In genomic region chr12:75806281-75806680, GRCm38 (mm10) we compare ENCODE assay signal across 24 mouse cellular contexts. TPM values are rescaled to one million over a fixed set of nuclear protein-coding genes. Genes with fewer than 3 reads are reported as not detected.
DNase-seq lines count a peak whose midpoint lies in the region; ATAC-seq and TF ChIP-seq lines count a peak whose summit lies in the region.
"Had no signal": no experiment of that assay in that cellular context is flagged by ENCODE, and none has a peak within 500 bp of the region (broad histone marks: within the 10 kb centered on the region; RNA-seq: fewer than 3 reads in every experiment).

No protein-coding gene starts in this region.

- no peak overlapping the region for H3K9ac ChIP-seq in midbrain, embryonic 11.5 days (ENCODE audit: low read length)
- no peak overlapping the region for H3K9ac ChIP-seq in midbrain, embryonic 15.5 days
- H3K9ac ChIP-seq: embryonic facial prominence, embryonic 12.5 days; heart, embryonic 15.5 days; liver, embryonic 13.5 days; lung, embryonic 14.5 days; midbrain, embryonic 12.5 days had no signal

- peaks cover 4% of the 10 kb centered on the region; the same call in 1 of the 2 replicates for H3K4me1 ChIP-seq in cerebellum, adult 2 months (ENCODE audit: control insufficient read depth, insufficient read depth, low read length)
- no peaks in the 10 kb centered on the region for H3K4me1 ChIP-seq in midbrain, embryonic 11.5 days (ENCODE audit: control insufficient read depth, insufficient read depth, low read length)
- H3K4me1 ChIP-seq in midbrain, embryonic 15.5 days: no peaks in the 10 kb centered on the region
- H3K4me1 ChIP-seq: embryonic facial prominence, embryonic 12.5 days; heart, embryonic 10.5 days; heart, embryonic 15.5 days; liver, embryonic 13.5 days; midbrain, embryonic 12.5 days had no signal

- no peak for ATAC-seq in midbrain, embryonic 11.5 days (ENCODE audit: low FRiP score)
- no peak for ATAC-seq in midbrain, embryonic 15.5 days (replicated peaks)
- ATAC-seq: forebrain, embryonic 14.5 days; hindbrain, embryonic 16.5 days; Patski had no signal

- H3K9me3 ChIP-seq in midbrain, embryonic 11.5 days (ENCODE audit: control insufficient read depth, low read length): no peaks in the 10 kb centered on the region
- H3K9me3 ChIP-seq in midbrain, embryonic 15.5 days: no peaks in the 10 kb centered on the region
- H3K9me3 ChIP-seq: embryonic facial prominence, embryonic 12.5 days; heart, embryonic 10.5 days; heart, embryonic 15.5 days; liver, embryonic 13.5 days; midbrain, embryonic 12.5 days had no signal

- 39% methylated on average over 4 of the region's 4 CpGs for WGBS in cerebellum, adult 2 months
- WGBS in midbrain, embryonic 11.5 days: 90% methylated on average over 4 of the region's 4 CpGs
- 93% methylated on average over 4 of the region's 4 CpGs for WGBS in midbrain, embryonic 15.5 days

- no peak overlapping the region for H3K4me3 ChIP-seq in cerebellum, adult 2 months (replicated peaks; ENCODE audit: insufficient read depth, low read depth, low read length)
- H3K4me3 ChIP-seq in midbrain, embryonic 11.5 days (ENCODE audit: low read depth, low read length): no peak overlapping the region
- H3K4me3 ChIP-seq in midbrain, embryonic 15.5 days: no peak overlapping the region
- H3K4me3 ChIP-seq: embryonic facial prominence, embryonic 12.5 days; heart, embryonic 10.5 days; heart, embryonic 15.5 days; liver, embryonic 13.5 days; midbrain, embryonic 12.5 days had no signal

- H3K27me3 ChIP-seq in cerebellum, adult 2 months (ENCODE audit: control insufficient read depth, insufficient read depth, low read length): no peaks in the 10 kb centered on the region
- no peaks in the 10 kb centered on the region for H3K27me3 ChIP-seq in midbrain, embryonic 11.5 days (ENCODE audit: control insufficient read depth, insufficient read depth, low read length)
- no peaks in the 10 kb centered on the region for H3K27me3 ChIP-seq in midbrain, embryonic 15.5 days (replicated peaks)
- H3K27me3 ChIP-seq: embryonic facial prominence, embryonic 12.5 days; heart, embryonic 15.5 days; liver, embryonic 13.5 days; midbrain, embryonic 12.5 days; Patski had no signal

- no peaks in the 10 kb centered on the region for H3K36me3 ChIP-seq in midbrain, embryonic 11.5 days (ENCODE audit: control insufficient read depth, insufficient read depth, low read length)
- H3K36me3 ChIP-seq in midbrain, embryonic 15.5 days (replicated peaks): no peaks in the 10 kb centered on the region
- H3K36me3 ChIP-seq: embryonic facial prominence, embryonic 12.5 days; heart, embryonic 10.5 days; heart, embryonic 15.5 days; liver, embryonic 13.5 days; midbrain, embryonic 12.5 days had no signal

- H3K27ac ChIP-seq in cerebellum, adult 2 months (ENCODE audit: insufficient read depth, low read length): no peak overlapping the region
- no peak overlapping the region for H3K27ac ChIP-seq in midbrain, embryonic 11.5 days (ENCODE audit: low read depth, low read length)
- no peak overlapping the region for H3K27ac ChIP-seq in midbrain, embryonic 15.5 days
- H3K27ac ChIP-seq: embryonic facial prominence, embryonic 12.5 days; heart, embryonic 10.5 days; heart, embryonic 15.5 days; liver, embryonic 13.5 days; midbrain, embryonic 12.5 days had no signal

- H3K4me2 ChIP-seq in midbrain, embryonic 11.5 days: no peak overlapping the region
- H3K4me2 ChIP-seq in midbrain, embryonic 15.5 days: no peak overlapping the region
- H3K4me2 ChIP-seq: embryonic facial prominence, embryonic 12.5 days; heart, embryonic 15.5 days; liver, embryonic 13.5 days; lung, embryonic 14.5 days; midbrain, embryonic 12.5 days had no signal

- TF ChIP-seq CTCF in cerebellum, adult 2 months (IDR thresholded peaks at IDR 0.05; ENCODE audit: borderline replicate concordance, insufficient read depth, low read depth, low read length): no peak

- TF ChIP-seq POLR2A in cerebellum, adult 2 months (IDR thresholded peaks at IDR 0.05; ENCODE audit: borderline replicate concordance, insufficient read depth, low read length): no peak

- DNase-seq in adrenal gland, postnatal 10 days: peak; percentile 31
- DNase-seq in adrenal gland, adult 18-20 months (ENCODE audit: low spot score in 2 of 2): no peak
- peak; percentile 31 to 38 for DNase-seq in cerebellum, adult 2 months
- no peak for DNase-seq in cerebellum, adult 8-10 months
- peak; percentile 61 for DNase-seq in midbrain, embryonic 11.5 days (ENCODE audit: low spot score, missing footprints)
- no peak for DNase-seq in natural killer cell, adult 2 months (ENCODE audit: low spot score in 2 of 2)
- DNase-seq: embryo, embryonic 11 days; gastrocnemius, postnatal 14 days; heart, adult 11 months; kidney, adult 2 months; kidney, postnatal 36 days; left cerebral cortex, postnatal 4 days; liver, embryonic 13.5 days; lung, embryonic 14.5 days; lung, postnatal 14 days; thymus, postnatal 4 days had no signal

RNA-seq across cellular contexts. Expression of gene Syne2, which starts 11.7 kb away (rescaled TPM):
- 10 to 100 TPM; 46.8 to 78.3 TPM for total RNA-seq in adrenal gland, postnatal 10 days (2021)
- total RNA-seq in adrenal gland, adult 18-20 months (2021): 10 to 100 TPM; 33.2 to 39.7 TPM
- polyA plus RNA-seq in cerebellum, adult 2 months (2012; rRNA removed): 39.3 and 45.0 TPM in 2 replicates
- polyA plus RNA-seq in midbrain, embryonic 11.5 days (2014; fragmentation: Nextera tagmentation; extraction: Ambion mirVana): 79.1 and 80.1 TPM in 2 replicates
- 52.7 and 56.0 TPM in 2 replicates for polyA plus RNA-seq in midbrain, embryonic 15.5 days (2015; fragmentation: Nextera tagmentation; extraction: Ambion mirVana)

Comparison
In these comparisons a context has a peak if more than half of its experiments do, and no peak if none do; other contexts are left out.
1. DNase-seq: peak in adrenal gland, postnatal 10 days (single experiment), cerebellum, adult 2 months (2 of 2) and midbrain, embryonic 11.5 days (single experiment); none in adrenal gland, adult 18-20 months (0 of 2), cerebellum, adult 8-10 months (single experiment) and natural killer cell, adult 2 months (0 of 2).